Mouse (Mus musculus) induced T-regulatory cell, adult 2 months (primary cell): ENCODE measurements around the gene Tagap.
"Not testable (repeated sequence)": the region's sequence is repeated elsewhere in the genome, so short reads cannot be mapped to it uniquely, and the experiment has no call there.

Experiments used
- DNase-seq: peaks from one replicate; pipeline ENCODE4 v3.0.0-alpha.2; 2012; ENCODE audit warnings: low read depth

The Tagap gene

GRCm38 (mm10) chr17:7969782-7970181 is 44.0 kb downstream of the Tagap start:
- DNase-seq, result not testable (repeated sequence)

GRCm38 (mm10) chr17:7983484-7983883 is 57.7 kb downstream of the Tagap start:
- DNase-seq, result not testable (repeated sequence)
